Mouse (Mus musculus) T-helper 2 cell (primary cell): Measurements from ENCODE around the gene Laptm5.

Experiments
- in situ Hi-C: fragments of 300-600 bp; cut with MboI, MseI; formaldehyde crosslinking; loops from one replicate; pipeline ENCODE4 v1.15.1; 2025; ENCODE audit warnings: high pct_unique_total_duplicates

Laptm5 gene

DNA sequence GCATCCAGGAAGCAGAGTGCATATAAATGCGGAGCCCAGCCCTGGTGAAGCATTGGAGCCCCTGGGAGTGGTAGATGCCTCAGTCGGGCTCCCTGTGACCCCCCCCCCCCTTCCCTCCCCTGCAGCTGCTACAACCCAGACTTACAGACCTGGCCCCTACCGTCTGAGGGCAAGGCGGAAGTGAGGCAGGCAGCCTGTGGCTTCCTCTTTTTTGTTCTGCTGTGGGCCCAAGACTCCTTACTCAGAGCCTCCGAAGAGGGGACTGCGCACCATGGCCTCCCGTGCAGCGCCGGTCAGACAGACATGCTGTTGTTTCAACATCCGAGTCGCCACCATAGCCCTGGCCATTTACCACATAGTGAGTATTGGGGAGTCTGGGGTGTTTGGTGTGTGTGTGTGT lies at the start of gene Laptm5:
Laptm5 (plus strand) TSS at position 49 of the 400 bp plus-strand sequence.
- in situ Hi-C loops: loop anchor here (10.0 to 25.0 kb wide), 5 partner anchors 248 to 1851 kb away; partner anchors contain the start of genes Fam167b, Pum1, Rnf19b and Snrnp40

DNA sequence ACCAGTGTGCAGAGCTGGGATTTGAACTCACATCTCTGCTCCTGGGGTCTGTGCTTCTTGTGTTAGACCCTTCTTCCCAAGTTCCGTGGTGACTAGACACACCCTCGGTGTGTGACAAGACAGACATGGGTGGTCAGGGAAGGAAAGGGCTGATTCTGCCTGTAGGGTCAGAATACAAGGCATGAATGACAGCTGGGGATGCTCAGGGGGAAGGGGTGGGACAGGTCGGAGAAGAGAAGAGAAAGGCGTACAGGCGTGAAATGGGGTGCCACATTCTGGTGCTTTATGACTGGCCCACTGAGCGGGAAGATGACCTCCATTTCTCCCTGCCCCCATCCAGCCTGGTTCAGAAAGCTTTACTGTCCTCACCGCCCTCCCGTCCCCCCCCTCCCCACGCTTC lies 47.5 kb upstream of the Laptm5 start:
- in situ Hi-C loops: no loop called here

DNA sequence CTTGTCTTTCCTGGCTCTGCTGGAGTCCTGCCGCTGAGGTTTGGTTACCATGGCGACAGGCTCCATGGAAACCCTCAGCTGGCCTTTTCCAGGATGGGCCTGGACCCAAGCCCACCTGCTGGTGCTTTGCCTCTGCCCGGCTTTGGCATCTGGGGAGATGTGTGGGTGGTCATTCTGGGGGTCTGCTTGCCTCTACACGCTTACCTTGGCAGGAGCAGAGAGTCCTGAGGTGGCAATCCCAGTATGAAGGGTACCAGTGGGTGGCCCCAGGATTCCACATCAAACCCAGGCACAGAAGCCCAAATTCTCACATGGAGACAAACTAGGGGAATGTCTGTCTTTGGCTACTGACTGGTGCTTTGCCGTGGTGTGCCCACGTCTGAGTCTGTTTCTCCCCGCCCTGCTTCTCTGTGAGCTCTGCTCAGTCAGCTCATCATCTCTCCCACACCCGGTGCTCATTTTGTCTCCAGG lies 47.0 kb upstream of the Laptm5 start:
- in situ Hi-C loops: no loop called here

DNA sequence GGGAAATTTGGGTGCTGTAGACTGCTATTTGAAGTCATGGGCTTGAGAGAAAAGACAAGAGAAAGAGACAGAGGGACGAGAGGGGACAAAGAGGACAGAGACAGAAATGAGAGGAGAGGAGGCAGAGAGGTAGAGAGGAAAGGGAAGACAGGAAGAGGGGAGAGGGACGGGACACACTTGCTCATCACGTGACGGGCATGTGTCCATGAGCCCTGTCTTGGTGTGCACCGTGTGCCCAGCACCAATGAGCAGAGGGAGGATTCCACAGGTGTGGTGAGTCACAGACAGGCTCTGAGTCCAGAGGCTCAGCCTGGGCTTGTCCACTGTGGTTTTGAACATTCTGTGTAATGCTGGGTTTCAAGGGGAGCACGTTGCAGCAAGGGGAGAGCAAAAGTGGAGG lies 45.0 kb upstream of the Laptm5 start:
- in situ Hi-C loops: no loop called here

DNA sequence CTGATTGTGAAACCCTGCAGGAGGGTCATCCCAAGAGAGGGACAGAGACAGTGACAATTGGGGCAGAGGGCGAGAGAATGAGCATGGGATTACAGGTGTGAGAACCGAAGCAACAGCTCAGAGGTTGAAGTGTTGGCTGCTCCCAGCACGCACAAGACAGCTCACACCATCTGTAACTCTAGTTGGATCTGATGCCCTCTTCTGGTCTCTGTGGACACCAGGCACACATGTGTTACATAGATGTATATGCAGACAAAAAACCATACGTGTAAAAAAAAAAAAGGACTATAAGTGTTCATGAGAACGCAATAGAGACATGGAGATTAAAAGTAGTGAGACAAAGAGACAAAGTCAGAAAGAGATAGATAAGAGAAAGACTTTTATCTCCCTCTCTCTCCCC lies 44.1 kb upstream of the Laptm5 start:
- in situ Hi-C loops: no loop called here

DNA sequence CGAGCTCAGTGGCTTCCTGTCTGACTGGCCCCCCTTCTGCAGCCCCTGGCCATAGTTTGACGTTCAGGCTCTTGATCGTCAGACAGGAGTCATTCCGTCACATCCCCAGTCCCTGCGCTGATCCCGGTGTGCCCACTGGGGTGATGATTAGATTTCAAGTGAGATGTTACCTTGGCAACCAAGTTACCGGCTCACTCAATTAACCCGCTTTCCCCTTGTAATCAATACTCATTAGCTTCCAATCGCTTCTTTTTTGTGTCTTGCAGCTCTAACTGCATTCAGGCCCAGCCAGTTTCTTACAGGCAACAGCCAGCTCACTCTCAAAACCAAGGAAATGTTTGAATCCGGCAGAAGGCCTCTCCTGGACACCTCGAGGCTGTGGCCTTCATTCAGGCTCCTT lies 40.5 kb upstream of the Laptm5 start:
- in situ Hi-C loops: loop anchor here (10.0 kb wide), 1 partner anchor 88 kb away; no protein-coding TSS in a partner anchor

DNA sequence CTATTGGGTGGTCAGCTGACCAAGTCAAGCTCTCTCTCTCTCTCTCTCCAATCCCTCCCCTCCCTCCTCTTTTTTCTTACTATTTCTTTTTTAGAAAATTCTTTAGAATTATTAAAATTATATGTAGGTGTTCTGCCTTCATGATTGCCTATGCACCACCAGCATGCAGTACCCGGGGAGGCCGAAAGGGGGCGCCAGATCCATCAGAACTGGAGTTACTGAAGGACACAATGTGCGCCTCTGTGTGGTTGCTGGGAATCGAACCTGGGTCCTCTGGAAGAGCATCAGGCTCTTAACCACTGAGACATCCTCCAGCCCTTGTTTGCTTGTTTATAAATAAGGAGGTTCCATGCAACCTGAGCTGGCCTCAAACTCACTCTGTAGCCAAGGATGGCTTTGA lies 39.5 kb upstream of the Laptm5 start:
- in situ Hi-C loops: loop anchor here (10.0 kb wide), 1 partner anchor 89 kb away; no protein-coding TSS in a partner anchor

DNA sequence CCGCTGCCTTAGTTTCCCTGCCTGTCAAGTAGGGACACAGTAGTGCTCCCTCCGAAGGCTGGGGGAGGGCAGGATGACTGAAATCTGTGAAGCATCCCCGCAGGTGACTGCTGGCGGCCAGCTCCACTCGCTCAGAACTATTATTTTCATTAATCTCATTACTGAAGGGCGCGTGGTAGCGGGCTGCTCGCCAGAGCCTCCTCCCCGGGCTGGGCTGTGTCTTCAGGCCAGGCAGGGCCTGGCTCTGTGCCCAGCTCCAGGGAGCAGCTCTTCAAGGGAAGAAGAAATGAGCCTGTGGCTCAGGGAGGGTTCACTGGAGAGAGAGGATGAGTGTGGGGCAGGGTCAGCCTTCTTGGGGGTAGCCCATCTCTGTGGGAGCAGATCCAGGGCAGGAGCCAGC lies 38.3 kb upstream of the Laptm5 start:
- in situ Hi-C loops: loop anchor here (10.0 kb wide), 1 partner anchor 90 kb away; no protein-coding TSS in a partner anchor

DNA sequence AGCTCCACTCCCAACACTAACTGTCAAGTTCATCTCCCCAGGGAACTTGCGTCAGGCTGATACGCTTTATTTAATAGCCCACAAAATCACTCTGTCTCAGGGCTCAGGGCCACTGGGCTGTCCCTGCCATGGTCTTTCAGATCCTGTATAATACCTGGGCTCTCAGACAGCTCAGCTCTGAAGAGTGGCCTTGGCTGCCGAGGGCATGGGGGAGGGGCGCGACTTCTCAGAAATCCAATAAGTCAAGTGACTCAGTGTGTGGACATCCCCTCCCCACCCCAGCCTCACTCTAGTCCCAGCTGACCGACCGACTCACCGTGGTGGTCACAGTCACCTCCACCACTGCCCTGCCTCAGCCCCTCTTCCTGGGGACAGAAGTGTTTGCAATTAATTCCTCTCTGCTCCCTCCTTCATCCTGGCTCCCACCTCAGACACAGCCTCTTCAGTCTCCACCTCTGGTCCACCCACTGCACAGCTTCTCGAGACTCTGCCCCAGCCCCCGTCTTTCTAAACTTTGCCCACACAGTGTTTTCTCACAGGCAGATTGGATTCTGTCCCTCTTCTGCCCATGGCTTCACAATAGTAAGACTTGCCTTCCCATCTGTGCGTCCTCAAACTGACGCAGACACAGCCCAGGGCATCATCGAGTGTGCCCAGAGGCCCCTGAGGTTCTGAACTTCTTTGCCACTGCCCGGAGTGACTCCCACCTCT lies 36.8 kb upstream of the Laptm5 start:
- in situ Hi-C loops: loop anchor here (10.0 kb wide), 1 partner anchor 91 kb away; no protein-coding TSS in a partner anchor

DNA sequence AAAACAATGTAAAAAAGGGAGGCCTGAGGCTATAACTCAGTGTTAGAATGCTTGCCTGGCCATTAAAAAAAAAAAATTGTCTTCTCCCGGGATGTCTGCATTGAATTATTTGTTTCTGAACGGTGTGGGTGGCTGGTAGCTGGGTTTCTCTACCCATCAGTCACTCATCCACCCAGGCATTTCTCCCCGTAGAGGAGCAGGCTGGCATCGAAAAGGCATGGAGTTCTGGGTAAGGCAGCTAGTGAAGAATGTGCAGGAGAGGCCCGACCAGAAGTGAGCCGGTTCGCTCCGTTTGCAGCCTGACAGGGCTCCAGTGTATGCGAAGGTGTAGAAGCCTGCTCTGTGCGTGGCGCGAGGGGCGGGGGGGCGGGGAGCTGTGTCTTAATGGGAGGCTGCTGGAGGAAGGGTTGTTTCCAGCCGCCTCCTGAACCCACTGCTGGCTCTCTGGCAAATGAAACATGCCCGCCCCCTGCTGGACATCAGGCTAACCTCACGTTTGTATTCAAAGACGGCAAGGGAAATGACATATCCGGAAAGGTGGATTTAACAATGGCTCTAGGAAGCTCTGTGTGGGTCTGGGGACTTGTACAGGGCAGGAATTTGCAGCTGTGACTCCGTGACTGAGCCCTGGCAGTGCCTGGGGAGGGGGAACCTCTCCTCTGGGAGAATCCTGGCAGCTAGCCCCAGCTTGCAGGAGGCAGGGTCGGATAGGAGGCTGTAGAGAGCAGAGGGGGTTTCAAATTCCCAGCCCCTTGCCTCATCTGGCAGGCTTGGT lies 34.5 kb upstream of the Laptm5 start:
- in situ Hi-C loops: loop anchor here (10.0 kb wide), 1 partner anchor 94 kb away; no protein-coding TSS in a partner anchor

DNA sequence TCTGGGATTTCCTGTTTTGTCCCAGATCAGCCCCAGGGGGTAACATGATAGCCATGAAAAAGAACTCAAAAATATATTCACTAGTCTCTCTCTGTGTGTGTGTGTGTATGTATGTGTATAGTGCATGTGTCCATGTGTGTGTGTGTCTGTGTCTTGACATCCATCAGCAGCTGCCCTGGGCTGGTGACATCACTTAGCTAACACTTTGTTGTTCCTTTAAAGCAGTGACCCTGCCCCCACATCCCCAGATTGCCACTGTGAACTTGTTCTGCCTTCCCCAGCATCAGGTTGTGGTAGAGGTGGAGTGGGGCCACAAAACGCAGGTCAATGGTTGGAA lies 33.9 kb upstream of the Laptm5 start:
- in situ Hi-C loops: loop anchor here (10.0 kb wide), 1 partner anchor 94 kb away; no protein-coding TSS in a partner anchor

DNA sequence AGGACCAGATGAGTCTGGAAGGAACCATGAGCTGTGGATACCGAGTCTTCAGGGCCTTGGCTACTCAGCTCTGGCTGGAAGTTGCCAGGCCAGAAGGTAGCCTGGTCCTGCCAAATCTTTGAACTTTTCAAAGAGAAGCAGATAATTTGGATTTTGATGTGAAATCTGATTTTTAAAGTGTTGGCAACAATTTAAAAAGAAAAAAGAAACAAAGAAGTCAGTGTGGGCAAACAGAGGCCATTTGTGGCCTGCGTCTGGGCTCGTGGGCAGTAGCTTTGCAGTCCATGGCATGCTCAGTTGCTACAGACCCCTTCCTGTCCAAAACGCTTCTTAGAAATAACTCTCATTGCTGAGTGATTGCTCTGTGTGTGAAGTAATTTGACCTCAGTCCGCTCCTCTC lies 31.6 kb upstream of the Laptm5 start:
- in situ Hi-C loops: no loop called here

DNA sequence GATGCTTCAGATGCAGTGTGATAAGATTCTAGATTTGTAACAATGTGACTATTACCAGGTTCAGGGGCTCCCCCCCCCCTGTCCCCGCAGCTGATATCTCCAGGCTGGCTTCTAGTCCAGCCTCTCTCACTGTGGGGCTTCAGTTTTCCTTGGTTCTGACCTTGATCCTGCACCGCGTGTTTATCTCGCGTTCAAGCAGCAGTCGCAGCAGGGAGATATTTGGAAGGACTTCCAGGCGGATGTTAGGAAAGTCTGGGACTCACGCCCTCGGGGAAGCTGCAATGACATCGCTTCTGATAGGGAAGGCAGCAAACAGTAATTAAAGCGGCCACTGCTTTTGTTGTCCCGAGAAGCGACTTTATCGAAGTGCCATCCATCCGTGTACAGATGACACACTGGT lies 30.2 kb upstream of the Laptm5 start:
- in situ Hi-C loops: no loop called here

DNA sequence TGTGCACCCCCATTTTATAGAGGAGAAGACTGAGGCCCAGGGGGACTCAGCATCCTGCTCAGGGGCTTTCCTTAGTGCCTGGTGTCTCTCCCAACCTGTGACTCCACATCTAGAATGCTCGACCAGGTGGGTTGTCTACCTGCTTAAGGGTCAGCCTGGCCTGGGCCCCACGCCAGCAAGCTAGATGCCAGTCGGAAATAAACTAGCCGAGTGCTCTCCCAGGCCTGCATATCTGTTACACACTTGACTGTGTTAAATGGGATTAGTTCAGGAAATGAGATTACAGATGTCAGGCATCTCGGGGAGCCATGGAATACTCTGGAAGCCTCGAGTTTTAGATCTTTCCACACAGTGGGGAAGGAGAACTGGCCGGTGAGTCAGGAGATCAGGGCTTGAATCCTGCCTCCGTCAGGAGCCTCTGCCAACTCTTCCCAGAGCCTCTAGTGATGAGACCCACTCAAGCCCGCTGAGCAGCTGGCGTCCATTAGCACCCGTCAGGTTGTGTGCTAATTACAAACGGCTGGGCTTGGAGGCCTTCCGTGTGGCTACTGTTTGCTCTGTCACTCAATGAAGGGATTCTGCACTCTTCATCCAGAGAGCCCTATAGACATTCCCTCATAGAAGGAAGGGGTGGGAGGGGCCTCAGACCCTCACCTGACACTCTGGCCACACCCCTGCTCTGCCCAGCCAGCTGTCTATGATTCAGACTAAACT lies 28.9 kb upstream of the Laptm5 start:
- in situ Hi-C loops: no loop called here

DNA sequence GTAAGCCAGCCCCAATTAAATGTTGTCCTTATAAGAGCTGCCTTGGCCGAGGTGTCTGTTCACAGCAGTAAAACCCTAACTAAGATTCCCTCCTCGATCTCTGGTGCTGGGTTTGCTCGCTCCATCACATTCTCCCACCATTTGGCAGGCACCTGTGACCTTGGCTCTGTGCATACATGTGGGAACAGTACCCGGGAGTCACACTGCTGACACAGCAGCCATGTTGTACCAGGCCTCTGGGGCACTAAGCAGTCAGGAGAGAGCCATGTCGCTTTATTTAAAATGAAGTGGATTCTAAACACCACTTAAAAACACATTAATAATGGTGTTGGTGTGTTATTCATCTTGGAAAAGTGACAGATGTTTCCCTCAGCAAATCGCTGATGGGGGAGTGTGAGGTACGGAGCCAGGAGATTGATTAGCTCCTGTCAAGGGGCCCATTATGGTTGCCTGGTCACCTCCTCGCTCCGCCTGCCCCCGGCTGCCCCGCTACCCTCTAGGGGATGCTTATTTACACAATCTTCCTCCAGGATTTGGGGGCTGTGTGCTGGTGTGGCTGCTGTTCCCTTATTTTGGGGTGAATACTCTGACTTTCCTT lies 25.7 kb upstream of the Laptm5 start:
- in situ Hi-C loops: no loop called here

DNA sequence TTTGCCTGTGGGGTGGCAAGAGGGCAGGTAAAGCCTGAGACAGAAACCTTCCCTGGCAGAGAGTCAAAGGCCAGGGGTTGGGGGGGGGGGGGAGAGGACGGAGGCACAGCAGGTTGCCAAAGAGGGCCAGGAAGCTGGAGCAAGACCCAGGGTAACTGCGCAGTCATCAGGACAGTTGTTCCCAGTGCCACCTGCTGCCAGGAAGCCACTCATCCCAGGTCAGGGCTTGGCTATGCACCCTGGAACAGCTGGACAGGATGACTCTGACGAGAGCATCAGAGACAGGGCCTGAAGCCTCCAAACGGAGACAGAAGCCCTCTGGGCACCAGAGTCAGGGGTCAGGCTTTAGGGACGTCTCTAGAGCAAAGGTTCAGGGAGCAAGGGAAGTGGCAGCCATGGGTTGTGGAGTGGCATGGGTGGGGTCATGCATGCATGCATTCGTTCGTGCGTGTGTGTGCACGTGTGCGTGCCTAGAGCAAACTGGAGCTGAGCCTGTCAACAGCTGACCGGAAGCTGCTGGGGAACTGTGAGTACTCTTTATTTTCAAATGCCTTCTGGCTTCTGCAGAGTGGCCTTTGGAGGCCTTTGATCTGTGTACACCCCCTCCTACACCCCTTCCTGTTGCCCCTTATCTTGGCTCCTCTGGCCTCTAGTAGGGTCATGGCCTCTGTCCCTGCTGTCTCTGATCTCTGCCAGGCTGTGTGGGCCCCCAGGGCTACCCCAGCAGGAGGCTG lies 23.0 kb upstream of the Laptm5 start:
- in situ Hi-C loops: loop anchor here (5.0 kb wide), 1 partner anchor 103 kb away; no protein-coding TSS in a partner anchor

DNA sequence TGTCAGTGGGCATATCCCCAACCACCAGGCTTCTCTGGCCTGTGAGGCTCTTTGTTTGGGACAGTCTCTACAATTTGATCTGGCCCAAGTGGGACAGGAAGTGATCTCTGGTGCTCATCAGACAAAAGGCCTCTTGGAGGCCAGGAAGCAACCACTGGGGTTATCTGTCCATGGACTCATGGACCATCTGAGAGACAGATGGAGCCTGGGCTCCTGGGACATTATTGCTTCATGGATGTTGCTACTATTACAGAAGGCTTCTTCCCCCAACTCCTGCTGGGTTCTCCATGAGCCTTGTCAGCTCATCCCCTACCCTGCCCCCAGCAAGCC lies 22.4 kb upstream of the Laptm5 start:
- in situ Hi-C loops: loop anchor here (5.0 kb wide), 1 partner anchor 103 kb away; no protein-coding TSS in a partner anchor

DNA sequence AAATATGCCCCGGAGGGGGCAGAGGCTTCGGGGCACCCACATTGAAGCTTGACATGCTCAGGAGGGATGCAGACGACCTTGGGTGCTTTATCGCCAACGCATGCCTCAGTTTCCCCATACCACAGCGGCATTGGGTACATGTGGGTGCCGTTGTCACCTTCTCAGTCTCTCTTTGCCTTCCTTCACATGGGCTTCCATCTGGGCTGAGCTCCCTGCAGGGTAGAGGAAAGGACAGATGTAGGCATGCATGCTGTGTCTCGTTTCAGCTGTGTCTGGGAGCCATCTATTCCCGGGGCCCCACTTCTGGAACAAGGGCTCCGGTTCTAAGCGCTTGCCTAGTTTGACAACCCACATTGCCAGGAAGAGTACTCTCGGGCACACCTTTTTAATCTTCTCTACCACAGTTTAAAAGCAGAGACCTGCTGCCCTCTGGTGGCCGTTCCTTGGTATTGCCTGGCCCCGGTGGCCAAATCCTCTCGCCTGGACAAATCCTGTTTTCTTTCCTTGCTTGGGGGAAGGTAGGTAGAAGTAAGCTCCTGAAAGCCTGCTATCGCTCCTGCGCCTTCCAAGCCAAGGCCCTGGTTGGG lies 20.8 kb upstream of the Laptm5 start:
- in situ Hi-C loops: loop anchor here (5.0 kb wide), 1 partner anchor 105 kb away; no protein-coding TSS in a partner anchor

DNA sequence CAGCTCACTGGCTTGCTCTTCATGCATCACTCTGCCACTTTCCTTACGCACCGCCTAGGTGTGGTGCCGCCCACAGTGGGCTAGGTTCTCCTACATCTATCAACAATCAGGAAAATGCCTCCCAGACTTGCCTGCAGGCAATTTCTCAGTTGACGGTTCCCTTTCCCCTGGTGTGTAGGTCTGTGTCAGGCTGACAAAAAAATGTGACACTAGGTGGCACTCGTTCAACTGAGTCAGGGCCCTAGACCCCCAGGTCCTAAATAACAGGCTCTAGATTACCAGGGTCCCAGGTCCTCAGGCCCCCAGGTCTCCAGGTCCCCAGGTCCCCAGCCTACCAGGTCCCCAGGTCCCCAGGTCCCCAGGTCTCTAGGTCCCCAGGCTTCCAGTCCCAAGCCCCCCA lies 19.2 kb upstream of the Laptm5 start:
- in situ Hi-C loops: loop anchor here (5.0 kb wide), 1 partner anchor 106 kb away; no protein-coding TSS in a partner anchor

DNA sequence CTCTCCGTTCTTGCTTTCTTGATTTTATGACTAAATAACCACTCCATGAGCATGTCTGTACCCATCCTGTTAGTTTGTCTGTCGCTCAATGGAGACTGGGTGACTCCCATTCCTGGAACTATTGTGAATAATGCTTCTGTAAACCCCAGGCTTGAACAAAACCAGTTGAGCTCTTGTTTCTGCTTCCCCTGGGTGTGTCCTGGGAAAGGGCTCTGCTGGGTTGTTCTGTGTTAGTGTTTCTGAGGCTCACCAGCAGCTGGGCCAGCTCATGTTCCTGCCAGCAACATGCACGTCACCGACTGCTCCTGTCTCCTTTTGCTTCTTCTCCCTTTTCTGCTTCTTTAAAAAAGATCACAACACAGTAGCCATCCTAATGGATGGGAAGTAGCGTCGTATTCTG lies 17.2 kb upstream of the Laptm5 start:
- in situ Hi-C loops: loop anchor here (5.0 kb wide), 1 partner anchor 52 kb away; no protein-coding TSS in a partner anchor
